ENCODE assay signal across 8 mouse cellular contexts in the genomic region with DNA sequence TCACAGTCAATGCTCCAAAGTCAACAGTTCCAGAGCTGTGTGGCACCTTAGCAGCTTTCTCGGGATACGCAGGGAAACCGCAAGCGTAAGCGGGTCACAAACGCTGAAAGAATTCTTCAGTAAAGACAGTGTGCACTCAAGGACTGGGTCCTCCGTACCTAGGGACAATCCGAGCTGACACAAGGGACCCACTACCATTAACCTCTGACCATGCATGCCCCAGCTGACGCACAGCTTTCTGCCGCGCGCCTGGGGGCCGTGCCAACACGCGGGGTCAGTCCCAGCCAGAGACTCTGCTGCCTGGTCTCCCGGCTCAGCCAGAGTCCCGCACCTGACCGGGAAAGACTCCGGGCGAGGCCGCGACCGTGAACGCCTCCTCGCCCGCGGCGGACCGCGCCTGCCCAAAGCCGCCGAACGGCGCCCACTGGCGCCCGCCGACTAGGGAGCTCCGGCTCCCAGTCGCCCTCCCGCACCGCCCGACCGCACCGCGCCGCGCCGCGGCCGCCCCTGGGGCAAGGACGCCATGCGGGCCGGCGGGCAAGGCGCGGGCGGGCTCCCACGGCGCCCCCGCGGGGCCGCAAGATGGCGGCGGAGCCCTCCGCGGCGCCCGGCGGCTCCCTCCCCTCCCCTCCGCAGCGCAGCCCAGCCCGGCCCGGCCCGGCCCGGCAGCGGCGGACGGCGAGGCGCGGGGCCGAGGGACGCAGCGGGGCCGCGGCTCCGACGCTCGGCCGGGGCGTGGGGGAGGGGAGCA. TPM values are rescaled to one million over a fixed set of nuclear protein-coding genes. Genes with fewer than 3 reads are reported as not detected.
DNase-seq lines count a peak whose midpoint lies in the region; ATAC-seq and TF ChIP-seq lines count a peak whose summit lies in the region.

No protein-coding gene starts in this region.

- H3K4me3 ChIP-seq in embryonic fibroblast, embryonic 13.5 days (ENCODE audit: insufficient read depth, low read length), result peak overlapping the region; percentile 86
- peak overlapping the region; percentile 65 to 100 for H3K4me3 ChIP-seq in heart, embryonic 14.5 days (ENCODE audit: control insufficient read depth in 1 of 2, insufficient read depth in 1 of 2, low read depth in 1 of 2, low read length in 2 of 2)
- H3K4me3 ChIP-seq in liver, postnatal 0 days (ENCODE audit: low read depth, low read length), result peak overlapping the region; percentile 99
- H3K4me3 ChIP-seq in olfactory bulb, adult 2 months (ENCODE audit: insufficient read depth, low read depth, low read length), result peak overlapping the region; percentile 80

- no peak for TF ChIP-seq EP300 in liver, postnatal 0 days (IDR thresholded peaks at IDR 0.05; ENCODE audit: low read depth)

- H3K4me1 ChIP-seq in embryonic fibroblast, embryonic 13.5 days (ENCODE audit: control insufficient read depth, insufficient read depth, low read length), result peaks cover 4% of the 10 kb centered on the region; the same call in 1 of the 2 replicates
- peaks cover 10 to 39% of the 10 kb centered on the region in 2 experiments for H3K4me1 ChIP-seq in heart, embryonic 14.5 days (ENCODE audit: control insufficient read depth in 2 of 2, insufficient read depth in 2 of 2, low read length in 2 of 2)
- peaks cover 36% of the 10 kb centered on the region for H3K4me1 ChIP-seq in liver, postnatal 0 days (ENCODE audit: insufficient read depth)
- H3K4me1 ChIP-seq in olfactory bulb, adult 2 months (ENCODE audit: control insufficient read depth, insufficient read depth, low read length), result peaks cover 6% of the 10 kb centered on the region

- peak overlapping the region; percentile 90; the same call in 1 of the 2 replicates for H3K27ac ChIP-seq in embryonic fibroblast, embryonic 13.5 days (ENCODE audit: insufficient read depth, low read length)
- H3K27ac ChIP-seq in heart, embryonic 14.5 days (replicated peaks in 1 of 2; ENCODE audit: control insufficient read depth in 1 of 2, insufficient read depth in 1 of 2, low read depth in 2 of 2, low read length in 2 of 2), result peak overlapping the region; percentile 97 to 100
- H3K27ac ChIP-seq in liver, postnatal 0 days (ENCODE audit: low read depth), result peak overlapping the region; percentile 100
- peak overlapping the region; percentile 95 for H3K27ac ChIP-seq in olfactory bulb, adult 2 months (ENCODE audit: insufficient read depth, low read depth, low read length)

- under 1% methylated on average over 71 of the region's 91 CpGs for WGBS in heart, embryonic 14.5 days
- WGBS in liver, postnatal 0 days (ENCODE audit: insufficient replicate concordance), result under 1% methylated on average over 34 of the region's 91 CpGs
- WGBS in olfactory bulb, adult 2 months, result 8% methylated on average over 81 of the region's 91 CpGs

- no peaks in the 10 kb centered on the region for H3K9me3 ChIP-seq in heart, embryonic 14.5 days (ENCODE audit: control insufficient read depth, low read length)
- no peaks in the 10 kb centered on the region for H3K9me3 ChIP-seq in liver, postnatal 0 days (ENCODE audit: low read length)

- H3K27me3 ChIP-seq in heart, embryonic 14.5 days (ENCODE audit: control insufficient read depth, insufficient read depth, low read length), result no peaks in the 10 kb centered on the region
- no peaks in the 10 kb centered on the region for H3K27me3 ChIP-seq in liver, postnatal 0 days (ENCODE audit: insufficient read depth, low read length)

- TF ChIP-seq POLR2A in embryonic fibroblast, embryonic 13.5 days (IDR thresholded peaks at IDR 0.05; ENCODE audit: low read depth, low read length), result no peak
- no peak for TF ChIP-seq POLR2A in olfactory bulb, adult 2 months (IDR thresholded peaks at IDR 0.05; ENCODE audit: insufficient read depth, low read depth, low read length)

- H3K4me2 ChIP-seq in heart, embryonic 14.5 days (ENCODE audit: low read length), result peak overlapping the region; percentile 76
- peak overlapping the region; percentile 83 for H3K4me2 ChIP-seq in liver, postnatal 0 days (ENCODE audit: low read depth, low read length)

- H3K36me3 ChIP-seq in heart, embryonic 14.5 days (ENCODE audit: control insufficient read depth, insufficient read depth, low read length), result peaks cover 4% of the 10 kb centered on the region; the same call in 1 of the 2 replicates
- no peaks in the 10 kb centered on the region; the same call in 1 of the 2 replicates for H3K36me3 ChIP-seq in liver, postnatal 0 days (replicated peaks; ENCODE audit: insufficient read depth, low read length)

- peak; percentile 38 for ATAC-seq in heart, embryonic 14.5 days (ENCODE audit: insufficient number of reproducible peaks, insufficient read depth, low FRiP score, low read depth)
- peak; percentile 33 for ATAC-seq in liver, postnatal 0 days

- peak overlapping the region; percentile 100 for H3K9ac ChIP-seq in heart, embryonic 14.5 days (ENCODE audit: low read length)
- H3K9ac ChIP-seq in liver, postnatal 0 days (replicated peaks), result peak overlapping the region; percentile 100

- DNase-seq in CD4-positive helper T cell, adult 2 months (ENCODE audit: low read depth, low spot score), result peak; percentile 60
- peak; percentile 62 to 75 for DNase-seq in adrenal gland, postnatal 36 days
- DNase-seq in kidney, postnatal 10 days, result peak; percentile 67
- peak; percentile 69 for DNase-seq in liver, postnatal 0 days
- DNase-seq in thymus, postnatal 14 days, result peak; percentile 62

- no peak for TF ChIP-seq CTCF in embryonic fibroblast, embryonic 13.5 days (IDR thresholded peaks at IDR 0.05; ENCODE audit: borderline replicate concordance, insufficient read depth, low read length)
- 0 out of 2 replicates have a peak, but pooled peaks have one; percentile 12 for TF ChIP-seq CTCF in liver, postnatal 0 days (IDR thresholded peaks at IDR 0.05; ENCODE audit: low read depth)
- TF ChIP-seq CTCF in olfactory bulb, adult 2 months (IDR thresholded peaks at IDR 0.05; ENCODE audit: insufficient read depth, low read depth, low read length), result no peak

RNA-seq across cellular contexts. Expression of gene Vapa, which starts 0.8 kb away (rescaled TPM):
- 100 to 1,000 TPM; 162 to 182 TPM for total RNA-seq in adrenal gland, postnatal 36 days (2021)
- 202 and 238 TPM in 2 replicates for polyA plus RNA-seq in embryonic fibroblast, embryonic 13.5 days (2011; ENCODE audit: insufficient read length, low read depth, missing spikeins)
- polyA plus RNA-seq in heart, embryonic 14.5 days (2014; fragmentation: Nextera tagmentation; extraction: Ambion mirVana), result 172 and 177 TPM in 2 replicates
- polyA plus RNA-seq in liver, postnatal 0 days (2015; fragmentation: Nextera tagmentation; extraction: Ambion mirVana), result 84.0 and 93.8 TPM in 2 replicates
- not detected in 2 replicates for polyA plus RNA-seq in olfactory bulb, adult 2 months (2012; ENCODE audit: insufficient read depth, insufficient read length, low replicate concordance, missing spikeins)

RNA-seq across cellular contexts. Expression of gene Txndc2, which starts 29.4 kb away (rescaled TPM):
- 10 to 100 TPM in 1 of 2 experiments, 1 to 10 TPM in 1; 8.8 to 38.2 TPM for total RNA-seq in adrenal gland, postnatal 36 days (2021)
- not detected in 2 replicates for polyA plus RNA-seq in embryonic fibroblast, embryonic 13.5 days (2011; ENCODE audit: insufficient read length, low read depth, missing spikeins)
- polyA plus RNA-seq in heart, embryonic 14.5 days (2014; fragmentation: Nextera tagmentation; extraction: Ambion mirVana), result not detected in 2 replicates
- not detected in 2 replicates for polyA plus RNA-seq in liver, postnatal 0 days (2015; fragmentation: Nextera tagmentation; extraction: Ambion mirVana)
- polyA plus RNA-seq in olfactory bulb, adult 2 months (2012; ENCODE audit: insufficient read depth, insufficient read length, low replicate concordance, missing spikeins), result not detected in 2 replicates

Comparison
In these comparisons a context has a peak if more than half of its experiments do, and no peak if none do; other contexts are left out.
1. Peak in every context shown above with its lines: DNase-seq, ATAC-seq, H3K4me3 ChIP-seq and H3K27ac ChIP-seq.